ENCODE assay signal across 8 mouse cellular contexts in the genomic region with DNA sequence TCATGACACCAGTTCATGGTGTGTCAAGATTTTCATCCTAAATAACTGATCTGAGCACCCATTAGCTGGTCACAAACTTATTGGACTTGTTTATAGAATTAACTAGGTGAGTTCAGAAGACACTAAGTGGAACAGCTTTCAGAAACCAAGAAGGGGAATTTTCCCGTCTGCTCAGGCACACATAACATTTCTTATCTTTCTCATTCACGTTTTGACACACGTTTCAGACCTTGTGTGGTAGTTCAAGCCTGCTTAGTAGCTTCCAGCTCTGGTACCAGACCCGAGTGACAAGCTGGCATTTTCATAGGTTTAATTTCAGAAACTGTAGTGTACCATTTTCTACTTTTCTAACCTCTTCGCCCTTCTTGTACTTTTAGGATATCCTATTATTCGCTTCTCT. TPM values are rescaled to one million over a fixed set of nuclear protein-coding genes. Genes with fewer than 3 reads are reported as not detected.
A peak's percentile ranks its signal among the peaks of the same experiment; 100 is the strongest.
DNase-seq lines count a peak whose midpoint lies in the region; ATAC-seq and TF ChIP-seq lines count a peak whose summit lies in the region.

No protein-coding gene starts in this region.

- H3K27ac ChIP-seq in heart, embryonic 10.5 days, result peak overlapping the region; percentile 88
- H3K27ac ChIP-seq in forebrain, embryonic 13.5 days, result no peak overlapping the region
- H3K27ac ChIP-seq in liver, embryonic 14.5 days, result peak overlapping the region; percentile 89

- no peak for DNase-seq in heart, embryonic 10.5 days (ENCODE audit: low spot score)
- DNase-seq in heart, postnatal 4 days, result no peak
- DNase-seq in CD4-positive, CD25-positive, alpha-beta regulatory T cell, adult 2 months (ENCODE audit: low read depth, low spot score), result peak; percentile 46
- peak in 2 of 3 experiments; percentile 44 to 61 for DNase-seq in liver, embryonic 14.5 days (ENCODE audit: low read depth in 3 of 3, low spot score in 3 of 3)
- DNase-seq in gastrocnemius, postnatal 36 days, result no peak
- no peak for DNase-seq in gastrocnemius, postnatal 4 days (ENCODE audit: low spot score in 2 of 2)

- no peak for TF ChIP-seq EP300 in liver, embryonic 14.5 days (IDR thresholded peaks at IDR 0.05; ENCODE audit: low read depth)

- H3K36me3 ChIP-seq in heart, embryonic 10.5 days, result no peaks in the 10 kb centered on the region
- H3K36me3 ChIP-seq in forebrain, embryonic 13.5 days (ENCODE audit: poor library complexity, severe bottlenecking), result no peaks in the 10 kb centered on the region
- H3K36me3 ChIP-seq in liver, embryonic 14.5 days (replicated peaks; ENCODE audit: control insufficient read depth, insufficient read depth, low read depth), result no peaks in the 10 kb centered on the region; the same call in 1 of the 2 replicates

- intact Hi-C loops in gastrocnemius, postnatal 36 days (cut with DNase I), result no loop called here

- H3K9me3 ChIP-seq in heart, embryonic 10.5 days, result no peaks in the 10 kb centered on the region
- H3K9me3 ChIP-seq in forebrain, embryonic 13.5 days (replicated peaks), result no peaks in the 10 kb centered on the region
- H3K9me3 ChIP-seq in liver, embryonic 14.5 days (ENCODE audit: control insufficient read depth, low read length), result no peaks in the 10 kb centered on the region

- peak overlapping the region; percentile 68 for H3K9ac ChIP-seq in forebrain, embryonic 13.5 days
- H3K9ac ChIP-seq in liver, embryonic 14.5 days (replicated peaks), result peak overlapping the region; percentile 79

- H3K4me1 ChIP-seq in heart, embryonic 10.5 days, result peaks cover 17% of the 10 kb centered on the region
- peaks cover 43% of the 10 kb centered on the region for H3K4me1 ChIP-seq in forebrain, embryonic 13.5 days
- H3K4me1 ChIP-seq in liver, embryonic 14.5 days (replicated peaks; ENCODE audit: control insufficient read depth in 2 of 2, insufficient read depth in 2 of 2, low read length in 1 of 2), result peaks cover 64 to 73% of the 10 kb centered on the region in 2 experiments

- H3K4me2 ChIP-seq in forebrain, embryonic 13.5 days, result peak overlapping the region; percentile 60
- H3K4me2 ChIP-seq in liver, embryonic 14.5 days (ENCODE audit: low read depth), result peak overlapping the region; percentile 76

- ATAC-seq in forebrain, embryonic 13.5 days, result no peak
- ATAC-seq in liver, embryonic 14.5 days (ENCODE audit: insufficient read depth), result no peak; the same call in 1 of the 2 replicates
- ATAC-seq in frontal cortex, adult (ENCODE audit: low TSS enrichment), result no peak

- peak overlapping the region; percentile 72 for H3K4me3 ChIP-seq in heart, embryonic 10.5 days
- H3K4me3 ChIP-seq in forebrain, embryonic 13.5 days, result peak overlapping the region; percentile 61
- peak overlapping the region; percentile 95 to 96 for H3K4me3 ChIP-seq in liver, embryonic 14.5 days (ENCODE audit: insufficient read depth in 1 of 2, low read depth in 2 of 2, low read length in 2 of 2)

- H3K27me3 ChIP-seq in heart, embryonic 10.5 days (ENCODE audit: insufficient read depth, poor library complexity, severe bottlenecking), result no peaks in the 10 kb centered on the region
- H3K27me3 ChIP-seq in forebrain, embryonic 13.5 days, result no peaks in the 10 kb centered on the region
- no peaks in the 10 kb centered on the region for H3K27me3 ChIP-seq in liver, embryonic 14.5 days (ENCODE audit: control insufficient read depth, insufficient read depth, low read length)

- 18% methylated on average over 6 of the region's 6 CpGs for WGBS in heart, embryonic 10.5 days
- WGBS in forebrain, embryonic 13.5 days, result 18% methylated on average over 6 of the region's 6 CpGs
- WGBS in liver, embryonic 14.5 days (ENCODE audit: insufficient replicate concordance), result 6% methylated on average over 6 of the region's 6 CpGs

- TF ChIP-seq CTCF in liver, embryonic 14.5 days (IDR thresholded peaks at IDR 0.05; ENCODE audit: low read depth), result no peak

RNA-seq across cellular contexts. Expression of a gene that starts 0.6 kb away (rescaled TPM):
- polyA plus RNA-seq in heart, embryonic 10.5 days (2016; fragmentation: Nextera tagmentation; extraction: Ambion mirVana), result 54.3 and 59.3 TPM in 2 replicates
- total RNA-seq in heart, postnatal 4 days (2021), result 10 to 100 TPM; 45.1 to 88.0 TPM
- 57.8 and 72.7 TPM in 2 replicates for polyA plus RNA-seq in forebrain, embryonic 13.5 days (2015; fragmentation: Nextera tagmentation; extraction: Ambion mirVana)
- 84.9 and 140 TPM in 2 replicates for polyA plus RNA-seq in liver, embryonic 14.5 days (2012; rRNA removed)
- 136 and 143 TPM in 2 replicates for polyA plus RNA-seq in liver, embryonic 14.5 days (2014; fragmentation: Nextera tagmentation; extraction: Ambion mirVana)
- total RNA-seq in gastrocnemius, postnatal 36 days (2021), result 10 to 100 TPM; 87.5 to 92.0 TPM
- 10 to 100 TPM; 29.3 to 32.8 TPM for total RNA-seq in gastrocnemius, postnatal 4 days (2021)

Comparison
In these comparisons a context has a peak if more than half of its experiments do, and no peak if none do; other contexts are left out.
1. DNase-seq: peak in CD4-positive, CD25-positive, alpha-beta regulatory T cell, adult 2 months (single experiment) and liver, embryonic 14.5 days (2 of 3); none in heart, embryonic 10.5 days (single experiment), heart, postnatal 4 days (single experiment), gastrocnemius, postnatal 36 days (0 of 2) and gastrocnemius, postnatal 4 days (0 of 2).
2. Peak in every context shown above with its lines, with median percentiles within 50 percentile points of each other: H3K4me3 ChIP-seq.